Mouse (Mus musculus) limb, embryonic 14.5 days (tissue): ENCODE data around the gene Ifi213. TPM values are rescaled to one million over a fixed set of nuclear protein-coding genes. Genes with fewer than 3 reads are reported as not detected.
"Not testable (repeated sequence)": the region's sequence is repeated elsewhere in the genome, so short reads cannot be mapped to it uniquely, and the experiment has no call there.

Experiments
- ATAC-seq: fragments of 200-750 bp; cut with Nextera tagmentation; 2 replicates; pipeline ENCODE4 v1.8.0; 2017; ENCODE audit warnings: low read depth, moderate number of reproducible peaks, moderate TSS enrichment; ENCODE audit not compliant: low FRiP score
- DNase-seq: peaks from one replicate; pipeline ENCODE4 v3.0.0-alpha.2; 2015; ENCODE audit warnings: low spot score
- H3K27ac ChIP-seq: fragments of 300-500 bp; sonication (generic); replicated peaks from 2 replicates; pipeline ENCODE4 v1.5.1; 2014; ENCODE audit warnings: low read depth, mild to moderate bottlenecking, low read length, moderate library complexity, mixed read lengths
- H3K27me3 ChIP-seq: fragments of 300-500 bp; sonication (generic); 2 replicates; pipeline ENCODE4 v1.6.1; 2014; ENCODE audit warnings: low read length, mixed read lengths; ENCODE audit not compliant: control insufficient read depth, insufficient read depth
- H3K36me3 ChIP-seq: fragments of 300-500 bp; sonication (generic); 2 replicates; pipeline ENCODE4 v1.6.1; 2014; ENCODE audit warnings: mild to moderate bottlenecking, low read length, moderate library complexity, mixed read lengths; ENCODE audit not compliant: control insufficient read depth, insufficient read depth
- H3K4me1 ChIP-seq: fragments of 300-500 bp; sonication (generic); 2 replicates; pipeline ENCODE4 v1.6.1; 2014; ENCODE audit warnings: antibody characterized with exemption, low read length, mixed read lengths; ENCODE audit not compliant: control insufficient read depth, insufficient read depth
- H3K4me2 ChIP-seq: fragments of 300-500 bp; sonication (generic); replicated peaks from 2 replicates; pipeline ENCODE4 v1.6.1; 2014; ENCODE audit warnings: low read depth, mild to moderate bottlenecking, low read length, moderate library complexity; ENCODE audit not compliant: severe bottlenecking
- H3K4me3 ChIP-seq: fragments of 300-500 bp; sonication (generic); replicated peaks from 2 replicates; pipeline ENCODE4 v1.5.1; 2014; ENCODE audit warnings: low read length
- H3K9ac ChIP-seq: fragments of 300-500 bp; sonication (generic); 2 replicates; pipeline ENCODE4 v1.6.1; 2014; ENCODE audit warnings: mild to moderate bottlenecking, low read depth, low read length, moderate library complexity; ENCODE audit not compliant: severe bottlenecking
- H3K9me3 ChIP-seq: fragments of 300-500 bp; sonication (generic); 2 replicates; pipeline ENCODE4 v1.6.1; 2016; ENCODE audit warnings: low read length; ENCODE audit not compliant: control insufficient read depth
- POLR2A ChIP-seq: fragments of 200-500 bp; IDR thresholded peaks from 2 replicates; pipeline ENCODE4 v1.8.0; 2012; ENCODE audit warnings: inconsistent platforms, mild to moderate bottlenecking, moderate library complexity, borderline replicate concordance; ENCODE audit not compliant: insufficient read depth, insufficient read length; ENCODE audit errors: extremely low read depth
- WGBS: fragments of 180-500 bp; shearing (Covaris S2); extraction: QIAGEN DNeasy Blood & Tissue Kit; methylation state at CpG from one replicate; pipeline ENCODE4 v1.1.7; 2014; 5-methylcytosine and 5-hydroxymethylcytosine counted together
- polyA plus RNA-seq, 2 experiments: library from polyadenylated mRNA; depleted of rRNA in 1 of 2; stranded (reverse) in 1 of 2; unstranded in 1 of 2; fragments of >200 nt; fragmentation: Nextera tagmentation in 1 of 2; extraction: Ambion mirVana in 1 of 2; gene quantifications; 2 replicates each; pipeline versions ENCODE4 v1.2.1 to v1.2.3; 2012 to 2014

Gene Ifi213
- polyA plus RNA-seq, 2 experiments: 0.04 TPM; not detected in 1

GRCm38 (mm10) chr1:173624052-173624451 is 25.0 kb upstream of the Ifi213 start:
- no peaks in the 10 kb centered on the region for H3K4me1 ChIP-seq
- ATAC-seq (no peak), DNase-seq (no peak)
- H3K4me2 ChIP-seq: no peak overlapping the region
- H3K27me3 ChIP-seq: no peaks in the 10 kb centered on the region
- H3K9me3 ChIP-seq: no peaks in the 10 kb centered on the region
- H3K9ac ChIP-seq: no peak overlapping the region
- no peak for TF ChIP-seq POLR2A
- no peak overlapping the region for H3K4me3 ChIP-seq
- H3K27ac ChIP-seq: no peak overlapping the region
- 79% methylated on average over 2 of the region's 2 CpGs for WGBS
- H3K36me3 ChIP-seq: no peaks in the 10 kb centered on the region

- not testable (repeated sequence) for H3K4me3 ChIP-seq, H3K36me3 ChIP-seq, H3K4me2 ChIP-seq, DNase-seq, H3K9ac ChIP-seq, H3K9me3 ChIP-seq, ATAC-seq, H3K27me3 ChIP-seq, H3K4me1 ChIP-seq, H3K27ac ChIP-seq
- WGBS: 80% methylated on average over 2 of the region's 2 CpGs
Measured at GRCm38 (mm10) chr1:173622216-173622615, 23.1 kb upstream of the Ifi213 start.

- H3K27ac ChIP-seq, H3K36me3 ChIP-seq, H3K4me2 ChIP-seq, H3K9me3 ChIP-seq, H3K4me1 ChIP-seq, DNase-seq, H3K27me3 ChIP-seq, ATAC-seq, H3K4me3 ChIP-seq, H3K9ac ChIP-seq: not testable (repeated sequence)
- WGBS: 77% methylated on average over 3 of the region's 3 CpGs
Measured at GRCm38 (mm10) chr1:173610291-173610690, 11.2 kb upstream of the Ifi213 start.

GRCm38 (mm10) chr1:173589698-173590097 is 9.4 kb downstream of the Ifi213 start:
- not testable (repeated sequence) for H3K4me1 ChIP-seq, DNase-seq, H3K9me3 ChIP-seq, H3K4me3 ChIP-seq, H3K9ac ChIP-seq, H3K36me3 ChIP-seq, ATAC-seq, H3K27ac ChIP-seq, H3K4me2 ChIP-seq, H3K27me3 ChIP-seq
- WGBS: 77% methylated on average over 2 of the region's 2 CpGs

GRCm38 (mm10) chr1:173579921-173580585 is 19.0 kb downstream of the Ifi213 start:
- Histone ChIP-seq H3K9me3 (peaks cover 12% of the 10 kb centered on the region), H3K36me3 (no peaks in the 10 kb centered on the region), H3K9ac (no peak overlapping the region), H3K4me3 (no peak overlapping the region), H3K4me1 (no peaks in the 10 kb centered on the region), H3K27ac (no peak overlapping the region), H3K4me2 (no peak overlapping the region), H3K27me3 (no peaks in the 10 kb centered on the region)
- ATAC-seq (no peak), DNase-seq (no peak)
- TF ChIP-seq POLR2A: no peak
- WGBS: 90% methylated on average over 26 of the region's 26 CpGs

GRCm38 (mm10) chr1:173579079-173579478 is 20.0 kb downstream of the Ifi213 start:
- WGBS: 92% methylated on average over 9 of the region's 9 CpGs
- ATAC-seq (no peak), DNase-seq (no peak)
- H3K27ac ChIP-seq: no peak overlapping the region
- H3K4me2 ChIP-seq: no peak overlapping the region
- no peaks in the 10 kb centered on the region for H3K27me3 ChIP-seq
- TF ChIP-seq POLR2A: no peak
- H3K4me1 ChIP-seq: no peaks in the 10 kb centered on the region
- H3K9me3 ChIP-seq: peaks cover 12% of the 10 kb centered on the region
- H3K9ac ChIP-seq: no peak overlapping the region
- H3K36me3 ChIP-seq: no peaks in the 10 kb centered on the region
- no peak overlapping the region for H3K4me3 ChIP-seq

- H3K4me2 ChIP-seq, DNase-seq, ATAC-seq, H3K27ac ChIP-seq, H3K4me3 ChIP-seq, H3K9me3 ChIP-seq, H3K36me3 ChIP-seq, H3K9ac ChIP-seq, H3K27me3 ChIP-seq, H3K4me1 ChIP-seq: not testable (repeated sequence)
- WGBS: 84% methylated on average over 5 of the region's 5 CpGs
Measured at GRCm38 (mm10) chr1:173550491-173551050, 48.5 kb downstream of the Ifi213 start.

GRCm38 (mm10) chr1:173548798-173549197 is 50.3 kb downstream of the Ifi213 start:
- H3K4me3 ChIP-seq, ATAC-seq, H3K36me3 ChIP-seq, H3K27me3 ChIP-seq, H3K4me2 ChIP-seq, H3K4me1 ChIP-seq, H3K9ac ChIP-seq, DNase-seq, H3K9me3 ChIP-seq, H3K27ac ChIP-seq: not testable (repeated sequence)
- 81% methylated on average over 3 of the region's 3 CpGs for WGBS
